Mouse (Mus musculus) cerebellum, adult 11 months (tissue): ENCODE measurements around the gene Madcam1.
"Not testable (repeated sequence)": the region's sequence is repeated elsewhere in the genome, so short reads cannot be mapped to it uniquely, and the experiment has no call there.

Source experiments
- DNase-seq: peaks from one replicate; pipeline ENCODE4 v3.0.0; 2022

Madcam1 gene

GRCm38 (mm10) chr10:79691986-79692548, 27.7 kb downstream of the Madcam1 start:
- DNase-seq: no peak

GRCm38 (mm10) chr10:79693580-79694378, 29.4 kb downstream of the Madcam1 start:
- DNase-seq: no peak

- no peak for DNase-seq
Observed at GRCm38 (mm10) chr10:79694379-79694655, 30.0 kb downstream of the Madcam1 start.

GRCm38 (mm10) chr10:79695231-79696128, 31.1 kb downstream of the Madcam1 start:
- peak; percentile 77 for DNase-seq

GRCm38 (mm10) chr10:79696129-79696651, 31.8 kb downstream of the Madcam1 start:
- no peak for DNase-seq

GRCm38 (mm10) chr10:79697916-79698315, 33.6 kb downstream of the Madcam1 start:
- DNase-seq: peak; percentile 84

GRCm38 (mm10) chr10:79698459-79698858, 34.1 kb downstream of the Madcam1 start:
- DNase-seq: no peak

- no peak for DNase-seq
Observed at GRCm38 (mm10) chr10:79700676-79701075, 36.3 kb downstream of the Madcam1 start.

GRCm38 (mm10) chr10:79701443-79702129, 37.2 kb downstream of the Madcam1 start:
- no peak for DNase-seq

GRCm38 (mm10) chr10:79702970-79703369, 38.6 kb downstream of the Madcam1 start:
- not testable (repeated sequence) for DNase-seq

GRCm38 (mm10) chr10:79703541-79703940, 39.2 kb downstream of the Madcam1 start:
- no peak for DNase-seq

GRCm38 (mm10) chr10:79704065-79704969, 40.0 kb downstream of the Madcam1 start, which contains the start of gene Bsg:
Bsg (plus strand) TSS chr10:79704491.
- peak; percentile 100 for DNase-seq

- DNase-seq: no peak
Observed at GRCm38 (mm10) chr10:79704970-79705360, 40.6 kb downstream of the Madcam1 start.

GRCm38 (mm10) chr10:79705951-79706350, 41.6 kb downstream of the Madcam1 start:
- DNase-seq: no peak

GRCm38 (mm10) chr10:79706406-79707094, 42.2 kb downstream of the Madcam1 start:
- no peak for DNase-seq

GRCm38 (mm10) chr10:79707162-79707561, 42.8 kb downstream of the Madcam1 start:
- DNase-seq: peak; percentile 72

- no peak for DNase-seq
Observed at GRCm38 (mm10) chr10:79707759-79708158, 43.4 kb downstream of the Madcam1 start.

GRCm38 (mm10) chr10:79708668-79709067, 44.3 kb downstream of the Madcam1 start:
- no peak for DNase-seq

GRCm38 (mm10) chr10:79709307-79709706, 44.9 kb downstream of the Madcam1 start:
- DNase-seq: no peak

- no peak for DNase-seq
Observed at GRCm38 (mm10) chr10:79712029-79712428, 47.7 kb downstream of the Madcam1 start.
